Mouse (Mus musculus): Measurements from ENCODE around the gene Plekha6. TPM values are rescaled to one million over a fixed set of nuclear protein-coding genes. Genes with fewer than 3 reads are reported as not detected.

Plekha6 gene
- polyA plus RNA-seq, 2 experiments, result 0.81 to 2.1 TPM

DNA sequence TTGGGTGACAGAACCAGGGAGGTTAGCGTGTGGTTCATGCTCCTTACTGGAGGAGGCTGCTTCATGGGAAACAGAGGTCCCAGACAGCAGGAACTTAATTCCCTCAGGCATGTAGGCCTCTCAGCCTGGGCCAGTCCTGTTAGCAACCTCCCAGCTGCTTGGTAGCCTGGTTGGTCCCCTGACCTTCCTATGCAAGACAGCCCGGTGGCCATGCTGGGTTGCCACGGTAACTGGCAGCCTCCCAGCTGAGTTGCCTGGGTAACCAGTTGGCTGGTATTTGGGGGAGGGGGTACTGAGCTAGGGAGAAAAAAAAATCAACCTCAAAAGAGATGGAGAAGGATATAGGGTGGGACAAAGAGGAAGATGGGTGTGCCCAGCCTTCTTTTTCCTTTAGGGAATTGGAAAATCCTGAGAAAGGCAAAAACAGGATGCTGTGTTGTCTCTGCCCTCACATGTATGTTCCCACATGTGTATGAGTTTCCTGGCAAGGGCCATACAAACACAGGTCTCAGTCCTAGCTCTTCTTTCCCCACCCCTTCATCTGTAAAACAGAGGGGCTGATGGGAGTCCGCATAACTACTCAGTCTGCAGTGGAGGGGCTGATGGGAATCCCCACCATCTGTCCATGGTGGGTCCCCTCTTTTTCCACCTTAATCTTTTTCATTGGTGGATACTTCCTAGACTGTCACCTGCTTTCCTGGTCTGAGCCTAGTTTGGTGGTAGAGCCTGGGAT, 24.1 kb downstream of the Plekha6 start:
- Histone ChIP-seq H3K9ac (replicated peaks) (no peak overlapping the region), H3K4me1 (replicated peaks; ENCODE audit: control insufficient read depth in 2 of 2, insufficient read depth in 2 of 2, low read length in 1 of 2) (0 out of 4 replicates have a peak, but pooled peaks cover 0 to 7% of the 10 kb centered on the region in 2 experiments), H3K27ac (no peak overlapping the region), H3K36me3 (replicated peaks; ENCODE audit: control insufficient read depth, insufficient read depth, low read depth) (no peaks in the 10 kb centered on the region), H3K27me3 (ENCODE audit: control insufficient read depth, insufficient read depth, low read length) (peaks cover 6% of the 10 kb centered on the region), H3K4me2 (ENCODE audit: low read depth) (no peak overlapping the region), H3K9me3 (ENCODE audit: control insufficient read depth, low read length) (no peaks in the 10 kb centered on the region), H3K4me3 (ENCODE audit: insufficient read depth in 1 of 2, low read depth in 2 of 2, low read length in 2 of 2) (no peak overlapping the region)
- TF ChIP-seq EP300 (IDR thresholded peaks at IDR 0.05; ENCODE audit: low read depth) (no peak), CTCF (IDR thresholded peaks at IDR 0.05; ENCODE audit: low read depth) (no peak)
- 34% methylated on average over 4 of the region's 4 CpGs for WGBS (ENCODE audit: insufficient replicate concordance)
- DNase-seq (ENCODE audit: low read depth in 3 of 3, low spot score in 3 of 3) (no peak), ATAC-seq (ENCODE audit: insufficient read depth) (no peak)

DNA sequence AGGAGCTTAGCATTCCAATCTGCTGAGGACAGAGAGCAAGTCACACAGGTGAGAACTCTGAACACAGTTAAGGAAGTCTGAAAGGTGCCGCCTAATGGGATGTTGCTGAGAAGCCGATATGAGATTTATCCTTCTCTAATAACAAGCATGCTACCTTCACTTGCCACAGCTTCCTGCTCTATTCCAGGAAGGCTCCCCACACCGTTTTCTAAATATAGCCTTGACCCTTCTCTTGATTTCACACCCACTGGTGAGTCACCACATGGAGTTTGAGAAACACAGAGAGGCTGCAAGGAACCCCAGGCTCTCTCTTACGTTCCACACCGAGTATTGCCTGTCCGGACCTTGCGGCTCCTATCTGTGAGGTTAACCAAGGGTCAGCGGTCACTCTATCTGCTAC, 24.7 kb downstream of the Plekha6 start:
- Histone ChIP-seq H3K27me3 (ENCODE audit: control insufficient read depth, insufficient read depth, low read length) (peaks cover under 1% of the 10 kb centered on the region; the same call in 1 of the 2 replicates), H3K9me3 (ENCODE audit: control insufficient read depth, low read length) (no peaks in the 10 kb centered on the region), H3K4me2 (ENCODE audit: low read depth) (no peak overlapping the region), H3K27ac (no peak overlapping the region), H3K36me3 (replicated peaks; ENCODE audit: control insufficient read depth, insufficient read depth, low read depth) (no peaks in the 10 kb centered on the region), H3K9ac (replicated peaks) (no peak overlapping the region), H3K4me1 (replicated peaks; ENCODE audit: control insufficient read depth in 2 of 2, insufficient read depth in 2 of 2, low read length in 1 of 2) (0 out of 4 replicates have a peak, but pooled peaks cover 0 to 7% of the 10 kb centered on the region in 2 experiments), H3K4me3 (ENCODE audit: insufficient read depth in 1 of 2, low read depth in 2 of 2, low read length in 2 of 2) (no peak overlapping the region)
- DNase-seq (ENCODE audit: low read depth in 3 of 3, low spot score in 3 of 3) (no peak), ATAC-seq (ENCODE audit: insufficient read depth) (no peak)
- 66% methylated on average over 8 of the region's 8 CpGs for WGBS (ENCODE audit: insufficient replicate concordance)
- TF ChIP-seq CTCF (IDR thresholded peaks at IDR 0.05; ENCODE audit: low read depth) (no peak), EP300 (IDR thresholded peaks at IDR 0.05; ENCODE audit: low read depth) (no peak)

DNA sequence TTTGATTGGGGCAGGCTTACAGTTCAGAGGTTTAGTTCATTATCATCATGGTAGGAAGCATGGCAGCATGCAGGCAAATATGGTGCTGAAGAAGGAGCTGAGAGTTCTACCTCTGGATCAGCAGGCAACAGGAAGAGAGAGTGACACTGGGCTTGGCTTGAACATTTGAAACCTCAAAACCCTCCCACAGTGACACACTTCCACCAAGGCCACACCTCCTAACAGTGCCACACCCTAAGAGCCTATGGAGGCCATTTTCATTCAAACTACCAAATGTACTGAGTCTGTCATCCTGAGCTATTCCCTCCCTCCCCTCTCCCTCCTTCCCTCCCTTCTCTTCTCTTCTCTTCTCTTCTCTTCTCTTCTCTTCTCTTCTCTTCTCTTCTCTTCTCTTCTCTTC, 25.5 kb downstream of the Plekha6 start:
- ATAC-seq (ENCODE audit: insufficient read depth) (no peak), DNase-seq (ENCODE audit: low read depth in 3 of 3, low spot score in 3 of 3) (no peak)
- H3K9me3 ChIP-seq (ENCODE audit: control insufficient read depth, low read length), result no peaks in the 10 kb centered on the region
- H3K4me3 ChIP-seq (ENCODE audit: insufficient read depth in 1 of 2, low read depth in 2 of 2, low read length in 2 of 2), result no peak overlapping the region
- H3K36me3 ChIP-seq (replicated peaks; ENCODE audit: control insufficient read depth, insufficient read depth, low read depth), result no peaks in the 10 kb centered on the region
- H3K4me1 ChIP-seq (replicated peaks; ENCODE audit: control insufficient read depth in 2 of 2, insufficient read depth in 2 of 2, low read length in 1 of 2), result 0 out of 4 replicates have a peak, but pooled peaks cover 0 to 7% of the 10 kb centered on the region in 2 experiments
- no peak overlapping the region for H3K4me2 ChIP-seq (ENCODE audit: low read depth)
- no peaks in the 10 kb centered on the region; the same call in 1 of the 2 replicates for H3K27me3 ChIP-seq (ENCODE audit: control insufficient read depth, insufficient read depth, low read length)
- H3K9ac ChIP-seq (replicated peaks), result no peak overlapping the region
- H3K27ac ChIP-seq, result no peak overlapping the region
- TF ChIP-seq CTCF (IDR thresholded peaks at IDR 0.05; ENCODE audit: low read depth) (no peak), EP300 (IDR thresholded peaks at IDR 0.05; ENCODE audit: low read depth) (no peak)

DNA sequence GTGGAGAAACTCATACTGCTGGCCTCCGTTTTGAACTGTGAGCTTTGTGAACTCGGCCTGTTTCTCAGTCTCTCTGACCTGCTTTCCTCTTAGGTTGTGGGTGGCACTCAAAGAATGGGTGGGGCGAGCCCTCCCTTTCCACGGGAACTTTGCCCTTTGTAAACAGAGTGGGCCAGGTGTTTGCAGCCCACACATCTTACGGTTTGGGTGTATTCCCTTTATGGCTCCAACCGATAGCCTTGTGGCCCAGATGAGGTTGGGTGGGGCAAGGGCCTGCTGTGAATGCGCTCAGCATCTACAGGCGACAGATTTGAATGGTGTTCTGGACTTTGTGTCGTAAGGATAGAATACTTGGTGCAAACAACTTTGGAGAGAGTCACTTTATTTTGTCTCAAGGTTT, 26.5 kb downstream of the Plekha6 start:
- no peak for ATAC-seq (ENCODE audit: insufficient read depth)
- H3K36me3 ChIP-seq (replicated peaks; ENCODE audit: control insufficient read depth, insufficient read depth, low read depth), result no peaks in the 10 kb centered on the region
- WGBS (ENCODE audit: insufficient replicate concordance), result 57% methylated on average over 9 of the region's 9 CpGs

DNA sequence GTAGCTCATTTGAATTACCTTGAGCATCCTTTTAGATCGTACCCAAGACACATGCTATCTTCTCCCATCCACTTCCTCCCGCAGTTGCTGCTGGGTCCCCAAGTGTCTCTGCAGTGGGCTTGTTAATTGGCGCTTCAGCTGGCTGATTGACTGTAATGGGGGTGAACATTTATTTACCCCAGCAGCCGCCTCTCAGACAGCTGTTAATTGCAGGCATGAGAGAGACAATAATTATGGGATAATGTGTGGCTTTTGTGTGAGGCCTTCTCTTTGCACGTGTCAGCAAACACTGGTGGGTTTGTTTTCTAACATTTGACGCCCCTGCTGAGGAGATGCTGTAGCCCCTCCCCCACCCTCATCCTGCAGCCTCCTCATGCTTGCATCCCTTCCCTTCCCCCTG, 32.2 kb downstream of the Plekha6 start:
- Histone ChIP-seq H3K9me3 (ENCODE audit: control insufficient read depth, low read length) (no peaks in the 10 kb centered on the region), H3K36me3 (replicated peaks; ENCODE audit: control insufficient read depth, insufficient read depth, low read depth) (no peaks in the 10 kb centered on the region), H3K9ac (replicated peaks) (no peak overlapping the region), H3K4me2 (ENCODE audit: low read depth) (no peak overlapping the region), H3K4me1 (replicated peaks; ENCODE audit: control insufficient read depth in 2 of 2, insufficient read depth in 2 of 2, low read length in 1 of 2) (no peaks in the 10 kb centered on the region), H3K27ac (no peak overlapping the region), H3K4me3 (ENCODE audit: insufficient read depth in 1 of 2, low read depth in 2 of 2, low read length in 2 of 2) (no peak overlapping the region), H3K27me3 (ENCODE audit: control insufficient read depth, insufficient read depth, low read length) (no peaks in the 10 kb centered on the region; the same call in 1 of the 2 replicates)
- WGBS (ENCODE audit: insufficient replicate concordance), result 32% methylated on average over 6 of the region's 6 CpGs
- DNase-seq (ENCODE audit: low read depth in 3 of 3, low spot score in 3 of 3) (no peak), ATAC-seq (ENCODE audit: insufficient read depth) (no peak)
- TF ChIP-seq EP300 (IDR thresholded peaks at IDR 0.05; ENCODE audit: low read depth) (no peak), CTCF (IDR thresholded peaks at IDR 0.05; ENCODE audit: low read depth) (no peak)

More for the DNA sequence above, 26.5 kb downstream of the Plekha6 start:
- no peak for DNase-seq (ENCODE audit: low read depth in 3 of 3, low spot score in 3 of 3)
- H3K27me3 ChIP-seq (ENCODE audit: control insufficient read depth, insufficient read depth, low read length), result no peaks in the 10 kb centered on the region; the same call in 1 of the 2 replicates
- H3K27ac ChIP-seq, result no peak overlapping the region
- no peak overlapping the region for H3K4me3 ChIP-seq (ENCODE audit: insufficient read depth in 1 of 2, low read depth in 2 of 2, low read length in 2 of 2)
- no peak overlapping the region for H3K4me2 ChIP-seq (ENCODE audit: low read depth)
- no peaks in the 10 kb centered on the region for H3K9me3 ChIP-seq (ENCODE audit: control insufficient read depth, low read length)
- H3K4me1 ChIP-seq (replicated peaks; ENCODE audit: control insufficient read depth in 2 of 2, insufficient read depth in 2 of 2, low read length in 1 of 2), result 0 out of 4 replicates have a peak, but pooled peaks cover 0 to 7% of the 10 kb centered on the region in 2 experiments
- no peak for TF ChIP-seq CTCF (IDR thresholded peaks at IDR 0.05; ENCODE audit: low read depth)
- TF ChIP-seq EP300 (IDR thresholded peaks at IDR 0.05; ENCODE audit: low read depth), result peak; percentile 25; the same call in 1 of the 2 replicates
- H3K9ac ChIP-seq (replicated peaks), result no peak overlapping the region
